Mouse (Mus musculus): ENCODE measurements around the gene Bace1. TPM values are rescaled to one million over a fixed set of nuclear protein-coding genes. Genes with fewer than 3 reads are reported as not detected.

The Bace1 gene
- polyA plus RNA-seq, 1 experiment = 14.3 TPM

DNA sequence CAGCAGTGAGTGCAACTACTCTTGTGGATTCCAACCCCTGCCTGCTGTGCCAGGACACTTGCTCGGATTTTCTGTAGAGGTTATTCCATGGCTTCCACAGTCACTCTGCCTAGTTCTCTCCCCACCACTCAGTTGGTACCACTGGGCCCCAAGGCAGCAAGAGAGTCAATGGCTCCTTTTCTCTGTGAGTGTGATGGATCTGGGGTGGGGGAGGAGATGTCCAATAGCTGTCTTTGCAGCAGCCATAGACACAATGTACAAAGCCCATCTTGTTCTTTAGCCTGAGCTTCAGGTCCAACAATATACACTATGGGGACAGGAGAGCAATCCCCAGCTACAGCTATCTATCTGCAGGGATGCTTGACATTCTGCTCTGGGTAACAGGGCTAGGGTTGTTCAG, 15.8 kb downstream of the Bace1 start:
- no peaks in the 10 kb centered on the region for H3K27me3 ChIP-seq (ENCODE audit: control insufficient read depth, insufficient read depth, low read length, poor library complexity, severe bottlenecking)
- H3K4me1 ChIP-seq (ENCODE audit: control insufficient read depth, insufficient read depth, low read length) = peaks cover 8% of the 10 kb centered on the region
- H3K4me3 ChIP-seq (ENCODE audit: low read depth, low read length) = no peak overlapping the region
- H3K36me3 ChIP-seq (ENCODE audit: control insufficient read depth, insufficient read depth, low read length, poor library complexity, severe bottlenecking) = peaks cover 3% of the 10 kb centered on the region; the same call in 1 of the 2 replicates
- TF ChIP-seq EP300 (IDR thresholded peaks at IDR 0.05; ENCODE audit: insufficient read depth, low read depth, low read length) (no peak), POLR2A (IDR thresholded peaks at IDR 0.05; ENCODE audit: insufficient read depth, low read length) (no peak), CTCF (IDR thresholded peaks at IDR 0.05; ENCODE audit: low read depth, low read length) (no peak)
- no peak overlapping the region for H3K27ac ChIP-seq (ENCODE audit: insufficient read depth, low read length)
- H3K9me3 ChIP-seq (replicated peaks; ENCODE audit: control insufficient read depth, insufficient read depth, low read length, poor library complexity, severe bottlenecking) = no peaks in the 10 kb centered on the region
- no peak overlapping the region for H3K9ac ChIP-seq (ENCODE audit: low read depth, poor library complexity, severe bottlenecking)

GRCm38 (mm10) chr9:45859364-45859763, 21.0 kb downstream of the Bace1 start:
- Histone ChIP-seq H3K4me1 (ENCODE audit: control insufficient read depth, insufficient read depth, low read length) (peaks cover 3% of the 10 kb centered on the region), H3K36me3 (ENCODE audit: control insufficient read depth, insufficient read depth, low read length, poor library complexity, severe bottlenecking) (peaks cover 6% of the 10 kb centered on the region; the same call in 1 of the 2 replicates), H3K9me3 (replicated peaks; ENCODE audit: control insufficient read depth, insufficient read depth, low read length, poor library complexity, severe bottlenecking) (no peaks in the 10 kb centered on the region), H3K27ac (ENCODE audit: insufficient read depth, low read length) (no peak overlapping the region), H3K9ac (ENCODE audit: low read depth, poor library complexity, severe bottlenecking) (no peak overlapping the region), H3K4me3 (ENCODE audit: low read depth, low read length) (no peak overlapping the region), H3K27me3 (ENCODE audit: control insufficient read depth, insufficient read depth, low read length, poor library complexity, severe bottlenecking) (no peaks in the 10 kb centered on the region)
- TF ChIP-seq POLR2A (IDR thresholded peaks at IDR 0.05; ENCODE audit: insufficient read depth, low read length) = no peak
- TF ChIP-seq EP300 (IDR thresholded peaks at IDR 0.05; ENCODE audit: insufficient read depth, low read depth, low read length) = no peak
- no peak for TF ChIP-seq CTCF (IDR thresholded peaks at IDR 0.05; ENCODE audit: low read depth, low read length)

GRCm38 (mm10) chr9:45861813-45862212, 23.4 kb downstream of the Bace1 start:
- H3K9me3 ChIP-seq (replicated peaks; ENCODE audit: control insufficient read depth, insufficient read depth, low read length, poor library complexity, severe bottlenecking) = no peaks in the 10 kb centered on the region
- H3K4me3 ChIP-seq (ENCODE audit: low read depth, low read length) = no peak overlapping the region
- peaks cover 8% of the 10 kb centered on the region; the same call in 1 of the 2 replicates for H3K36me3 ChIP-seq (ENCODE audit: control insufficient read depth, insufficient read depth, low read length, poor library complexity, severe bottlenecking)
- H3K27me3 ChIP-seq (ENCODE audit: control insufficient read depth, insufficient read depth, low read length, poor library complexity, severe bottlenecking) = no peaks in the 10 kb centered on the region
- H3K27ac ChIP-seq (ENCODE audit: insufficient read depth, low read length) = no peak overlapping the region
- H3K4me1 ChIP-seq (ENCODE audit: control insufficient read depth, insufficient read depth, low read length) = peaks cover 3% of the 10 kb centered on the region
- TF ChIP-seq POLR2A (IDR thresholded peaks at IDR 0.05; ENCODE audit: insufficient read depth, low read length) (no peak), EP300 (IDR thresholded peaks at IDR 0.05; ENCODE audit: insufficient read depth, low read depth, low read length) (no peak), CTCF (IDR thresholded peaks at IDR 0.05; ENCODE audit: low read depth, low read length) (no peak)
- H3K9ac ChIP-seq (ENCODE audit: low read depth, poor library complexity, severe bottlenecking) = no peak overlapping the region

GRCm38 (mm10) chr9:45869181-45869580, 30.8 kb downstream of the Bace1 start:
- Histone ChIP-seq H3K27me3 (ENCODE audit: control insufficient read depth, insufficient read depth, low read length, poor library complexity, severe bottlenecking) (no peaks in the 10 kb centered on the region), H3K4me1 (ENCODE audit: control insufficient read depth, insufficient read depth, low read length) (no peaks in the 10 kb centered on the region), H3K9me3 (replicated peaks; ENCODE audit: control insufficient read depth, insufficient read depth, low read length, poor library complexity, severe bottlenecking) (no peaks in the 10 kb centered on the region), H3K4me3 (ENCODE audit: low read depth, low read length) (no peak overlapping the region), H3K9ac (ENCODE audit: low read depth, poor library complexity, severe bottlenecking) (no peak overlapping the region), H3K36me3 (ENCODE audit: control insufficient read depth, insufficient read depth, low read length, poor library complexity, severe bottlenecking) (peaks cover 3% of the 10 kb centered on the region), H3K27ac (ENCODE audit: insufficient read depth, low read length) (no peak overlapping the region)
- TF ChIP-seq POLR2A (IDR thresholded peaks at IDR 0.05; ENCODE audit: insufficient read depth, low read length) (no peak), EP300 (IDR thresholded peaks at IDR 0.05; ENCODE audit: insufficient read depth, low read depth, low read length) (no peak), CTCF (IDR thresholded peaks at IDR 0.05; ENCODE audit: low read depth, low read length) (no peak)

DNA sequence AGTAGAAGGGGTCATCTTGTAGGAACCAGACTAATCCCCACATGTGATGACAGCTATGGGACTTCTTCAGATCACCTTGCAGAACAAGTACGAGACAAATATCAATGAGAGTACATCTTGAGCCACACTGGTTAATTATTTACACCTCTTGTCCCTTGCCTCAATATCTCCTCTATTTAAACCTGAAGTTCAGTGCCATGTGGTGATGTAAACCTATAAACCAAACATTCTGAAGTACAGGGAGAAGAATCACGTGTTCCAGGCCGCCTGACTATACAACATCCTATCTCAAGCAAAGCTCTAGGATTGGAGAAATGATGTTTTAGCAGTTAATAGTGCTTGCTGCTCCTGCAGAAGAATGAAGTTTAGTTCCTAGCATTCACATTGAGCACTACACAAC, 31.9 kb downstream of the Bace1 start:
- no peak for TF ChIP-seq POLR2A (IDR thresholded peaks at IDR 0.05; ENCODE audit: insufficient read depth, low read length)
- no peak for TF ChIP-seq CTCF (IDR thresholded peaks at IDR 0.05; ENCODE audit: low read depth, low read length)
- no peak for TF ChIP-seq EP300 (IDR thresholded peaks at IDR 0.05; ENCODE audit: insufficient read depth, low read depth, low read length)
- H3K4me3 ChIP-seq (ENCODE audit: low read depth, low read length) = no peak overlapping the region
- H3K9me3 ChIP-seq (replicated peaks; ENCODE audit: control insufficient read depth, insufficient read depth, low read length, poor library complexity, severe bottlenecking) = no peaks in the 10 kb centered on the region
- no peak overlapping the region for H3K9ac ChIP-seq (ENCODE audit: low read depth, poor library complexity, severe bottlenecking)
- H3K27ac ChIP-seq (ENCODE audit: insufficient read depth, low read length) = no peak overlapping the region
- no peaks in the 10 kb centered on the region for H3K4me1 ChIP-seq (ENCODE audit: control insufficient read depth, insufficient read depth, low read length)
- H3K36me3 ChIP-seq (ENCODE audit: control insufficient read depth, insufficient read depth, low read length, poor library complexity, severe bottlenecking) = peaks cover 1% of the 10 kb centered on the region
- no peaks in the 10 kb centered on the region for H3K27me3 ChIP-seq (ENCODE audit: control insufficient read depth, insufficient read depth, low read length, poor library complexity, severe bottlenecking)

GRCm38 (mm10) chr9:45877928-45878327, 39.5 kb downstream of the Bace1 start:
- Histone ChIP-seq H3K9ac (ENCODE audit: low read depth, poor library complexity, severe bottlenecking) (no peak overlapping the region), H3K4me1 (ENCODE audit: control insufficient read depth, insufficient read depth, low read length) (no peaks in the 10 kb centered on the region), H3K27ac (ENCODE audit: insufficient read depth, low read length) (no peak overlapping the region), H3K36me3 (ENCODE audit: control insufficient read depth, insufficient read depth, low read length, poor library complexity, severe bottlenecking) (no peaks in the 10 kb centered on the region; the same call in 1 of the 2 replicates), H3K4me3 (ENCODE audit: low read depth, low read length) (no peak overlapping the region), H3K9me3 (replicated peaks; ENCODE audit: control insufficient read depth, insufficient read depth, low read length, poor library complexity, severe bottlenecking) (no peaks in the 10 kb centered on the region), H3K27me3 (ENCODE audit: control insufficient read depth, insufficient read depth, low read length, poor library complexity, severe bottlenecking) (no peaks in the 10 kb centered on the region)
- TF ChIP-seq EP300 (IDR thresholded peaks at IDR 0.05; ENCODE audit: insufficient read depth, low read depth, low read length) = no peak
- TF ChIP-seq POLR2A (IDR thresholded peaks at IDR 0.05; ENCODE audit: insufficient read depth, low read length) = no peak
- no peak for TF ChIP-seq CTCF (IDR thresholded peaks at IDR 0.05; ENCODE audit: low read depth, low read length)
